Mouse (Mus musculus): ENCODE results near the gene Clip3.

Clip3 gene

DNA sequence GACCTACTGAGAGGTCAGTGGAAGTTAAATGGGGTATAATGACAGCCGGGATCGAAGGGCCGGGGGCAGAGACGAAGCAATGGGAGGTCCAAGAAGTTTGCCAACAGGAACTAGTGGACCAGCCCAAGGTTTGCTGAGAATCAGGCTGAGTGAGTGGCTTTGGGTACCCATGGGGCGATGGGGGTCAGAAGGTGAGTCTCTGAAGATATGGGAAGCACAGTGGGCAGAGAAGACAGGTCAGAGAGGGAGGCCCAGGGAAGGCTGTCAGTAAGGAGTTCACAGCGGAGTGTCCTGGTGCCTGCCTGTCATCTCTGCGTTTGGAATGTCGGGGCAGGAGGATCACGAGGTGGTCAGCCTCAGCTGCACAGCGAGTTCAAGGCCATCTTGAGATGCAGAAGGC lies 36.9 kb downstream of the Clip3 start:
- no peak for DNase-seq

DNA sequence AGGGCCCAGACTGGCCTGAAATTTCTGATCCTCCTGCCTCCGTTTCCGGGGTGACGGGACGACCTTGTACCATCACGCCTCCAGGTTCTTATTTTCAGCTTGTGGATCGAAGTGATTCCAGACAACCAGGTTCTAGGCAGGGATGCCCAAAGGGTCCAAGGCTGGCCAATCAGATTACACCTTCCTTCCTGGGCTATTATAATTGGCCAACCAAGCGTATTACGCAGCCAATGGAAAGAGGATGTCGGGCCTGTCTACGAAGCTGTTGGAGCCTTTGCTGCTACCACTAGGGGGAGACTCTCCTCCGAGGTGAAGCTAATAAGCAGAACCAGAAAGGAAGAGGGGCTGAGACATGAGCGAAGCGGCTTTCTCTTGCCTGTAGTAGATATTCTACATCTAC lies 40.4 kb downstream of the Clip3 start:
- DNase-seq, result peak; percentile 73

DNA sequence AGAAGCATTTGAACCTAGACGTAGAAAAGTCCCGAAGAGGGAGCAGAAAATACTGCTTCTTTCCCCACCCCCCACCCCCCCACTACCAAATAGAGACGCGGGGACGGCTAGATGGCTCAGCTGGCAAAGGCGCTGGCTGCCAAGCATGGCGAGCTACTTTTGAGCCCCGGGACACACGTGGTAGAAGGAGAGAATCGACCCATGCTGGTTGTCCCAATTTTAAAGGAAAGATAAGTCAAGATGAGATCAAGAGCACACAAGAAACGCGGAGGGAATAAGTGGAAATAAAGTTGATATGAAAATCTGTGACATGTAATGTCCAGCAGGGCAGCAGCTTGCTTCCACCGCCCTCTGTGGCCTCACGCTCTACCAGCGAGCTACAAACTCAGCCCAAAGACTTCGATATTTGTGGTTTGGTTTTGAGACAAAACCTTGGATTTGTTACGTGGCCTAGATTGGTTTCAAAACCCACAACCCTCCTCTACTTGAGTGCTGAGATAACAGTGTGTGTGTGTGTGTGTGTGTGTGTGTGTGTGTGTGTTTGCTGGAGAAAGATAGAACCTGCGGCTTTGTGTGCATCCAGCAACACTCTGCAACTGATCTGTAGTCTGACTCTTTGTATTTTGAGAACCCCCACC lies 41.2 kb downstream of the Clip3 start:
- DNase-seq, result no peak

DNA sequence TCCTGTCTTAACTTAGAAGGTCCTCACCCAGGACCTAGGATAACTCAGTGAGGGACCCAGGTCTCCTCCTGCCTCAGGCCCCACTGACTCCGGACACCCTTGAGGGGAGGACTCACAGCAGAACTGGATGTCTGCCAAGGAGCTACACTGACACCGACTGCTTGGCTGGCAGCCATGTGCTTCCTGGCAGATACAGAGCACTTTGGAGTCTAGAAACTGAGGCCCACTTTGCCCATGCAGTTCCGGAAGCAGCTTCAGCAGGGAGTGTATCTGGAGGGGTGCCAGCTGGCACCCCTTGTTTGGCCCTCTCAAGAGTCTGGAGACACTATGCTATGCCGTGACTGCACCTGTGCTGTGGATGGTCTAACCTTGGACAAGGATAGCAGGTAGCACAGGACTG lies 41.9 kb downstream of the Clip3 start:
- peak; percentile 84 for DNase-seq

DNA sequence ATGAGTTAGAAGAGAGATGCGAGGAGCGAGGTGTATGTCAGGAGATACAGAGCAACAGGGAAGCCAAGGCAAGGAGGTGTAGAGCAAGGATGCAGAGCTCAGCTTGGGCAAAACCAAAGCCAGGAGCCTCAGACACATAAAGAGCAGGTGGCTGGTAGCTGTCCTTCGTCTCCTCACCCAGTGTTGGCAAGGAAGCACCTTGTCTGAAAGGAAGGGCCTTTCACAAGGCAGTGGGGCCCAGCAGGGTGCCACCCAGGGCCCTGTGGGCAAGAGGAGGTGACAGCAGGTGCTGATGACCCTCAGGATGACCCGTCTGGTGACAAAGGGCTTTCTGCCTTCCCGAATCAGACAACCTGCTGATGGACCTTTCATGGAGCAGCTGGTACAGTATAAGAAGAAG lies 43.0 kb downstream of the Clip3 start:
- DNase-seq, result no peak

DNA sequence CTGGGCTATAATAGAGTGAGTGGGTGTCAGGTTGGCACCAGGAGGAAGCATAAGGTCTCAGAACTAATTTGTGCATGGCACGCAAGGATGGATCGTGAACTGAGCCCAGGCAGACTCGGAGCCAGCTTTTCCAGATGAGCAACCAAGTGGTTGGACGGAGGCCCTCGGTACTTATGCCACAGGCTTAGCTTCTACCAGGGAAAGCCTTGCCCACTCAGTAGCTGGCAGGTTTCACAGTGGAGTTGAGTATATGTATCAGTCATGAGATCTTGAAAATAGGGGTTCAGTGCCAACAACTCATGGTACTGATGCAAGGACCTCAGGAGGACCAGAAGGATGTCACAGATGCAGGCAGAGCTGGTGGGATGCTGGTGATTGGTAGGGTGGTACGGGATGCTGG lies 44.2 kb downstream of the Clip3 start:
- DNase-seq, result no peak

DNA sequence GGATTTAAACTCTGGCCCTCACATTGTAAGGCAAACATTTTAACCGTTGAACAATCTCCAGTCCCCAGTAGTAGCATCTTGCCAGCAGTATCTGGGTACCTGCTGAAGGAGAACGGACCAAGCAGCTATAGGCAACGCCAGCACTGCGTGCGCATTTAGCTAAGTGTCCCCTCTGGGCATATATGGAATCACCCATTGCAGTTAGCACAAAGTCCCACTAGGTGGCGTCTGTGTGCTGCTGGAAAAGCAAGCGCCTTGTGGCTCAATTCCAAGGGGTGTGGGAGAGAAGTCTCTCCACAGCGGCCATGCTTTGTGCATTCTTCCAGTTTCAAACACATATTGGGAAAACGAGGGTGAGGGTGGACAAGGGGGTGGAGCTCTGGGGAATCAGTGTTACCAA lies 44.9 kb downstream of the Clip3 start:
- peak; percentile 82 for DNase-seq

DNA sequence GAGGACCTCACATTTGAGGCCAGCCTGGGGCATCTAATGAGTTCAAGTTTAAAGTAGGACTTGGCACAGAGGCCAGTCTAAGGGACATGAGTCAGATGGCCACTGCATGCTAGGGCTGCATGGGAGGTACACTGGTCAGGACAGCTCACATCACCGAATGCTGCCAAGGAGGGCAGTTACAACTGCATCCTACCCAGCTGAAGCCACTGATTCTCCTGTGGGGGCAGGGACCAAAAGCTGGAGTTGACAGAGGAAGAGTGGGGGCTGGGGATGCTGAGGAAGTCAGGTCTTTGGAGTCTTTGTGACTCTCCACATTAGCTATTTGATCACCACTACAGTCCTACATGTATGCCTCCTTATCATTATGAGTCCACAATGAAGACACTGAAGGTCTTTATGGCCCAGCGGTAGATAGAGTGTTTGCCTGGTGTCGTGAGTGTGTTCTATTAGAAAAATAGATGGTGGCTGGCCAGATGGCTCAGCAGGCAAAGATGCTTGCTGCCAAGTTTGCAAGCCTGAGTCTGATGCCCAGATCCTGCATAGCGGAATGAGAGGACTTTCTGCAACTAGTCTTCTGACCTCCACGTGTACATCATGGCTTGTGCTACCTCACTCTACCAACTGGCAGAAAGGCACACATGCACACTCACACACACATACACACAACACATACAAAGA lies 48.0 kb downstream of the Clip3 start:
- no peak for DNase-seq

DNA sequence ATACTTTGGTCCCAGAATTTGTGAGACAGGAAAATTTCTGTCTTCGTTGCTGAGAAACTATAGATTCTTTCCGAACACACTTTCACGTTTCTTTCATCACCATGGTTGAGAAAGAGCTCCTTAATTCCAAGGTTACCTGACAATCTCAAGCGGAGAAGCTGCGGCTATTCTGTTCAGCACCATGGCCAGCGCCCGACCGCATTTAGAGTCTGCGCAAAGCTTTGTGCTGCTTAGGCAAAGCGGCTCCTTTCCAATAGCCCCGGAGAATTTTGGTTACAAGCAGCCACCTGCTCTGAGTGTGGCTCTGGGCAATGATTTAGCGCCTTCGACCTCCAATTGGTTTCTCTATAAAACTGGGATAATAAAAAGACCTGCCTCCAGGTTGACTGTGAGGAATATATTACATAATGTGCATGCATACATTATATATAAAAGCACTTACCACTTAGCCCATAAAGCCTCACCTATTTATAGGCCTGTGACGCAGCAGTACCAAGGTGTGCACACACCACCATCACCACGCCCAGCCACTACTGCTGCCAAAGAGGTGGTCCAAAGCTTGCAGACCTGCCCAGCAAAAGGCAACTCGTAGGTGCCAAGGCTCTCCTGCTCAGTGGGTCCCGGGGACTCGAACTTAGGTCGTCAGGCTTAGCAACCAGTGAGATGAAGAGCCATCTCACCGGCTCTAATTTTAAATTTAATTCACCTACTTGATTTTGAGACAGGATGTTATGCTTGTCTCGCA lies 55.3 kb downstream of the Clip3 start:
- DNase-seq, result peak; percentile 75

DNA sequence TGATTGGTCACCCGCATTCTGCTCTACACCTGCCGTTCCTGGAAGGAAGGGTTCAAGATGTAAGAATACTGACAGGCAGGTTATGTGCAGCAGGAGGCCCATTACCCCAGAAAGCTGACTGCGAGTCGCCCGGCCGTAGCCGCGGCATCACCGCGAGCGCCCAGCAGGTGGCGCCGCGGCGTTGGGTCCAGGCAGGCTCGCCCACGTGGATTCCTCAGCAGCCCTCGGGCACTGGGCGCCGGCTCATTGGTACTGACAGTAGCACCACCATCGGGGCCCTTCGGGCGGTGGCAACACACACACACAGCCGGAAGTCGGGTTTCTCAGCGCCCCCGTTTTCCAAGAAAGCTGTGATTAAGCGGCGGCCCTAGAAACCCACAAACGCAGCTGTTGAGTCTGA lies 56.3 kb downstream of the Clip3 start:
- DNase-seq, result peak; percentile 76

DNA sequence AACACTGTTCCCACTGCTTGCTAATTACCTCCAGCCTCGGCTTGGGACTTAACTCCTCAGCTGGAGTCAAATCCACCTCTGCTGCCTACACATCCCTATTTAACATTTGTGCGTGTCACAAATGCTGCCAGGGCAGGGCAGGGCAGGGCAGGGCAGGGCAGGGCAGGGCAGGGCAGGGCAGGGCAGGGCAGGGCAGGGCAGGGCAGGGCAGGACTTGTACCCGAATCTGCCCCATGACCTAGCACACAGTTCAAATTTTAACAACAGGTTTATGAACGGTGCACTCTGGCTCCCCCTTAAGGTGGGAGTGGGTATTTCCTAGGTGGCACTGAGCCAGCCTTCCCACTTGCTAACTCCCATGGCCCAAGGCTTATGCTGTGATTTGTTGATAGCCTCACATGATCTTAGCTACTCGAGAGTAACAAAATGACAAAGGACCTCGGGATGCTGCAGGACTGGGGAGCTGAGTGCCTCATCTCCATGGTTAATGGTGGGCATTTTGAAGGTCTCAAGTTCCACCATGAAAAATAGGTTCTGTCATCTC lies 61.8 kb downstream of the Clip3 start:
- peak; percentile 82 for DNase-seq

DNA sequence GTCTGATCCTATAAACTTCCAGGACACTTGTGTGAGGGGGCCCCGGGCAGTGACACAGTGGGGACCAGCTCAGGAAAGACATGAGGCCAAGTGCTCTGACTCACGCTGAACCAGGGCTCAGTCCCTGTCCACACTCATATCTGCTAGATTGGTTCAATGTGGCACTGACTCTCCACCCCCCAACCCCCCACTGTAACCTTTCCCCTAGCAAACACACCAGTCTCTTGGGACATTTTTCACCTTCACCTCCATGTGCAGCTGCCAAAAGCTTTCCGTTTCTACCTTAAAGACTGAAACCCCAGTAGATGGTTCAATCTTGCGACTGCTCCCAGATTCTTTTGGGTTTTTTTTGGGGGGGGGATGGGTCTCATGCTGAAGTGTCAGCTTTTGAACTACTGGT lies 62.5 kb downstream of the Clip3 start:
- no peak for DNase-seq

All from kidney, adult 18-20 months (tissue).